Mouse (Mus musculus): ENCODE data around the gene Sgtb. TPM values are rescaled to one million over a fixed set of nuclear protein-coding genes. Genes with fewer than 3 reads are reported as not detected.

Gene Sgtb
- total RNA-seq (2022), result under 1 TPM; 0.10 to 0.83 (median 0.61) TPM

- DNase-seq (ENCODE audit: low spot score in 2 of 2), result peak; percentile 71 to 85
Measured at GRCm38 (mm10) chr13:104109288-104109815, at the start of gene Sgtb, which contains the start of gene Nln. TSS of gene Sgtb (plus strand) at chr13:104109741. TSS of gene Nln (minus strand) at chr13:104109614.

GRCm38 (mm10) chr13:104060231-104060630 is 49.3 kb upstream of the Sgtb start:
- no peak for DNase-seq (ENCODE audit: low spot score in 2 of 2)

- DNase-seq (ENCODE audit: low spot score in 2 of 2), result no peak
Measured at GRCm38 (mm10) chr13:104061975-104062750, 47.4 kb upstream of the Sgtb start.

- DNase-seq (ENCODE audit: low spot score in 2 of 2), result no peak
Measured at GRCm38 (mm10) chr13:104063061-104063460, 46.5 kb upstream of the Sgtb start.

GRCm38 (mm10) chr13:104065649-104066347 is 43.7 kb upstream of the Sgtb start:
- DNase-seq (ENCODE audit: low spot score in 2 of 2), result no peak

GRCm38 (mm10) chr13:104069216-104069615 is 40.3 kb upstream of the Sgtb start:
- DNase-seq (ENCODE audit: low spot score in 2 of 2), result no peak

GRCm38 (mm10) chr13:104070703-104071102 is 38.8 kb upstream of the Sgtb start:
- no peak for DNase-seq (ENCODE audit: low spot score in 2 of 2)

GRCm38 (mm10) chr13:104072351-104072750 is 37.2 kb upstream of the Sgtb start:
- DNase-seq (ENCODE audit: low spot score in 2 of 2), result no peak

GRCm38 (mm10) chr13:104074230-104074629 is 35.3 kb upstream of the Sgtb start:
- no peak for DNase-seq (ENCODE audit: low spot score in 2 of 2)

- peak in 1 of 2 experiments; percentile 12 for DNase-seq (ENCODE audit: low spot score in 2 of 2)
Measured at GRCm38 (mm10) chr13:104074731-104075130, 34.8 kb upstream of the Sgtb start.

GRCm38 (mm10) chr13:104076993-104077392 is 32.5 kb upstream of the Sgtb start:
- DNase-seq (ENCODE audit: low spot score in 2 of 2), result no peak

- no peak for DNase-seq (ENCODE audit: low spot score in 2 of 2)
Measured at GRCm38 (mm10) chr13:104082504-104082903, 27.0 kb upstream of the Sgtb start.

GRCm38 (mm10) chr13:104084600-104084999 is 24.9 kb upstream of the Sgtb start:
- no peak for DNase-seq (ENCODE audit: low spot score in 2 of 2)

- DNase-seq (ENCODE audit: low spot score in 2 of 2), result no peak
Measured at GRCm38 (mm10) chr13:104089387-104089786, 20.2 kb upstream of the Sgtb start.

GRCm38 (mm10) chr13:104091734-104092133 is 17.8 kb upstream of the Sgtb start:
- no peak for DNase-seq (ENCODE audit: low spot score in 2 of 2)

GRCm38 (mm10) chr13:104094531-104095385 is 14.8 kb upstream of the Sgtb start:
- DNase-seq (ENCODE audit: low spot score in 2 of 2), result no peak

GRCm38 (mm10) chr13:104095955-104096354 is 13.6 kb upstream of the Sgtb start:
- no peak for DNase-seq (ENCODE audit: low spot score in 2 of 2)

- DNase-seq (ENCODE audit: low spot score in 2 of 2), result no peak
Measured at GRCm38 (mm10) chr13:104097190-104097589, 12.4 kb upstream of the Sgtb start.

GRCm38 (mm10) chr13:104100416-104100815 is 9.1 kb upstream of the Sgtb start:
- no peak for DNase-seq (ENCODE audit: low spot score in 2 of 2)

GRCm38 (mm10) chr13:104101606-104102235 is 7.8 kb upstream of the Sgtb start:
- DNase-seq (ENCODE audit: low spot score in 2 of 2), result no peak

Measured in gastrocnemius, adult 8-10 months (tissue).